Mouse (Mus musculus) hindbrain, embryonic 14.5 days (tissue): ENCODE results near the gene Mylk. TPM values are rescaled to one million over a fixed set of nuclear protein-coding genes. Genes with fewer than 3 reads are reported as not detected.

Experiments used
- ATAC-seq: fragments of 200-750 bp; cut with Nextera tagmentation; 2 replicates; pipeline ENCODE4 v1.8.0; 2017; ENCODE audit warnings: moderate number of reproducible peaks, mild to moderate bottlenecking, moderate TSS enrichment, moderate library complexity; ENCODE audit not compliant: low FRiP score
- DNase-seq: peaks from one replicate; pipeline ENCODE4 v3.0.0-alpha.2; 2015; ENCODE audit warnings: low spot score
- H3K27ac ChIP-seq: fragments of 300-500 bp; sonication (generic); 2 replicates; pipeline ENCODE4 v1.5.1; 2014; ENCODE audit warnings: mild to moderate bottlenecking, moderate library complexity
- H3K27me3 ChIP-seq: fragments of 300-500 bp; sonication (generic); 2 replicates; pipeline ENCODE4 v1.6.1; 2014; ENCODE audit warnings: mild to moderate bottlenecking, low read length, mixed read lengths; ENCODE audit not compliant: control insufficient read depth, insufficient read depth
- H3K36me3 ChIP-seq: fragments of 300-500 bp; sonication (generic); replicated peaks from 2 replicates; pipeline ENCODE4 v1.6.1; 2014; ENCODE audit not compliant: control insufficient read depth, insufficient read depth
- H3K4me1 ChIP-seq: fragments of 300-500 bp; sonication (generic); replicated peaks from 2 replicates; pipeline ENCODE4 v1.6.1; 2014; ENCODE audit warnings: antibody characterized with exemption, low read length, mixed read lengths; ENCODE audit not compliant: control insufficient read depth, insufficient read depth
- H3K4me2 ChIP-seq: fragments of 300-500 bp; sonication (generic); replicated peaks from 2 replicates; pipeline ENCODE4 v1.6.1; 2014; ENCODE audit warnings: mild to moderate bottlenecking, moderate library complexity
- H3K4me3 ChIP-seq: fragments of 300-500 bp; sonication (generic); replicated peaks from 2 replicates; pipeline ENCODE4 v1.5.1; 2014; ENCODE audit warnings: mild to moderate bottlenecking, low read length
- H3K9ac ChIP-seq: fragments of 300-500 bp; sonication (generic); 2 replicates; pipeline ENCODE4 v1.6.1; 2014
- H3K9me3 ChIP-seq: fragments of 300-500 bp; sonication (generic); 2 replicates; pipeline ENCODE4 v1.6.1; 2016; ENCODE audit warnings: low read length; ENCODE audit not compliant: control insufficient read depth
- WGBS: fragments of 180-500 bp; shearing (Covaris S2); extraction: QIAGEN DNeasy Blood & Tissue Kit; methylation state at CpG from one replicate; pipeline ENCODE4 v1.1.7; 2014; 5-methylcytosine and 5-hydroxymethylcytosine counted together
- polyA plus RNA-seq: library from polyadenylated mRNA; unstranded; fragments of >200 nt; fragmentation: Nextera tagmentation; extraction: Ambion mirVana; gene quantifications from 2 replicates; pipeline ENCODE4 v1.2.1, GENCODE M21; 2014

Gene Mylk
- polyA plus RNA-seq, 1 experiment from 2014 or later: 5.0 TPM

GRCm38 (mm10) chr16:34813570-34813969 is 68.6 kb downstream of the Mylk start:
- Histone ChIP-seq H3K4me2 (no peak overlapping the region), H3K27ac (no peak overlapping the region), H3K9me3 (no peaks in the 10 kb centered on the region), H3K4me1 (no peaks in the 10 kb centered on the region), H3K36me3 (no peaks in the 10 kb centered on the region), H3K27me3 (no peaks in the 10 kb centered on the region), H3K9ac (no peak overlapping the region), H3K4me3 (no peak overlapping the region)
- ATAC-seq (no peak), DNase-seq (no peak)
- WGBS: 88% methylated on average over 3 of the region's 3 CpGs

DNA sequence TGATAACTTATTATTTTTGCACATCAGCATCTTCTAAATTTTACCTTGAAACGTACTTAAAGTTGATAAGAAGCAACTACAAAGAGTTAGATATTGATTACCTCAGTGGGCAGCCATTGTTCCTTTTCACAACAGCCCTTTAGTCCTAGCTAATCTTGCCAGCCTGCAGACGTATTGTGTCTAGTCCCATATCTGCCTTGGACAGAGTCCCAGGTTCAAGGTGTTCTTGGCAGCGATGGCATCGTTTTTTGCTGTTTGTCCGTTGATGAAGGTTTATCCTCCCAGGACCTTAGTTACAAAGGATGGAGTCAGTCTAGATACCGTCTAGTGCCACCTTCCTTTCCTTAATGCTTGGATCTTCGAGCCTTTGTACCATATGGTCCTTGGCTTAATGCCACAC is 69.6 kb downstream of the Mylk start:
- H3K4me3 ChIP-seq: no peak overlapping the region
- WGBS: 89% methylated on average over 7 of the region's 7 CpGs
- no peaks in the 10 kb centered on the region for H3K36me3 ChIP-seq
- no peak overlapping the region for H3K9ac ChIP-seq
- no peak for ATAC-seq
- no peaks in the 10 kb centered on the region for H3K27me3 ChIP-seq
- H3K4me2 ChIP-seq: no peak overlapping the region
- no peak for DNase-seq
- H3K27ac ChIP-seq: no peak overlapping the region
- H3K9me3 ChIP-seq: no peaks in the 10 kb centered on the region
- no peaks in the 10 kb centered on the region for H3K4me1 ChIP-seq

- no peak for ATAC-seq
- WGBS: 95% methylated on average over 7 of the region's 7 CpGs
- no peak for DNase-seq
These were observed 71.5 kb downstream of the Mylk start for GRCm38 (mm10) chr16:34816548-34816947.

DNA sequence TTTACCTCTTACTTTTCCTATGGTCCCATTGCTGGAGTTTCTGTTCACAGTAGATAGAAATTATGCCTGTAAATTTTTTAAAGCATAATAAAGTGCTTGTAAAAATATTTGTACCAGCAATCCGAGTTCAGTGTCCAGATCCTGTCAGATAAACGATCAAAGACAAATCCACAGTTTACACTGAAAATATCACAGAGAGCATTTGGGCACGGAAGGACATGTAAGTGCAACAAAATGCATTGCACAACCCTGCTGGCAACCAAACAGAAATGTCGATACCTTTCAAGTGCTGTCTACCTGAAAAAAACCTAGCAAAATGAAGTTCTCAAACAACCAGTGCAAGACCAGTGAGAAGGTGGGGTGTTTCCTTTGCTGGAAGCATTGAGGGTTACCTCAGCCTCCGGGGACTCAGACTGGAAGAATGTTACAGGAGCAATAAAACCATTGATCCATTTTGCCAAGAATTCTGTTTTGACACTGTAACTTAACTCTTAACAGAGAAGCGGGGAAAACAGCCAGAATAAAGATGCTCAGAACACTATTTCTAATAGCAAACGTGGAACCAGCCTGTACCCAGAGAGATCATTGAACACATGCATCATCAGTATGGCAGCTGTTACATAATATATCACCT is 80.2 kb downstream of the Mylk start:
- no peak for ATAC-seq

More at GRCm38 (mm10) chr16:34816548-34816947, 71.5 kb downstream of the Mylk start:
- Histone ChIP-seq H3K4me3 (no peak overlapping the region), H3K36me3 (no peaks in the 10 kb centered on the region), H3K4me1 (no peaks in the 10 kb centered on the region), H3K27me3 (no peaks in the 10 kb centered on the region), H3K9me3 (no peaks in the 10 kb centered on the region), H3K9ac (no peak overlapping the region), H3K4me2 (no peak overlapping the region), H3K27ac (no peak overlapping the region)

DNA sequence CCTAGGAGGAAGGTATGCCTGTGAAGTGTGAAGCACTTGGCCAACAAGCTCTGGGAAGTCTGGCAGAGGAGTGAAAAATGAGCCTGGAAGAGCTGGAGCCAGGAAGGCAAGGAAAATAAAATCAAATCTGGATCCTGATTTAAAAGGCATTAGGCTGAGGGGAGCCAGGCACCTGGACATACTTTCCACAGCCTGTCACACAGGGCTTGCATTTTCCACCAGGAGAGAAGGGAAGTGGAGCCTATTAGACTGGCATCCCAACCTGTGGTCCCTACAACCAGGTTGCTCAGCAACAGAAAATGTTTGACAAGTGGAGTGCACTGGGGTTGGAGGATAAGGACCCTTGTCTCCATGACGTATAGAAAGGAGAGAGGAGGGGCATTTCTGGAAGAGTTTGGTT is 89.5 kb downstream of the Mylk start:
- ATAC-seq (no peak), DNase-seq (no peak)
- H3K27ac ChIP-seq: no peak overlapping the region
- no peaks in the 10 kb centered on the region for H3K36me3 ChIP-seq
- H3K9me3 ChIP-seq: no peaks in the 10 kb centered on the region
- no peak overlapping the region for H3K4me2 ChIP-seq
- 48% methylated on average over 1 of the region's 1 CpGs for WGBS
- H3K4me3 ChIP-seq: no peak overlapping the region
- H3K9ac ChIP-seq: no peak overlapping the region
- H3K27me3 ChIP-seq: no peaks in the 10 kb centered on the region
- no peaks in the 10 kb centered on the region for H3K4me1 ChIP-seq

More for the DNA sequence above, 80.2 kb downstream of the Mylk start:
- Histone ChIP-seq H3K9me3 (no peaks in the 10 kb centered on the region), H3K4me3 (no peak overlapping the region), H3K4me1 (no peaks in the 10 kb centered on the region), H3K9ac (no peak overlapping the region), H3K27me3 (no peaks in the 10 kb centered on the region), H3K4me2 (no peak overlapping the region), H3K27ac (no peak overlapping the region), H3K36me3 (no peaks in the 10 kb centered on the region)
- DNase-seq: no peak
- WGBS: 87% methylated on average over 7 of the region's 7 CpGs

GRCm38 (mm10) chr16:34839004-34839703 is 94.1 kb downstream of the Mylk start:
- 71% methylated on average over 7 of the region's 7 CpGs for WGBS

GRCm38 (mm10) chr16:34839704-34840331 is 94.8 kb downstream of the Mylk start:
- Histone ChIP-seq H3K4me2 (no peak overlapping the region), H3K9me3 (peaks cover 5% of the 10 kb centered on the region; the same call in 1 of the 2 replicates), H3K4me3 (no peak overlapping the region), H3K27ac (no peak overlapping the region), H3K27me3 (no peaks in the 10 kb centered on the region), H3K36me3 (no peaks in the 10 kb centered on the region), H3K4me1 (no peaks in the 10 kb centered on the region), H3K9ac (no peak overlapping the region)
- DNase-seq (no peak), ATAC-seq (no peak)
- 83% methylated on average over 7 of the region's 7 CpGs for WGBS

More at GRCm38 (mm10) chr16:34839004-34839703, 94.1 kb downstream of the Mylk start:
- Histone ChIP-seq H3K4me3 (no peak overlapping the region), H3K4me2 (no peak overlapping the region), H3K9me3 (peaks cover 5% of the 10 kb centered on the region; the same call in 1 of the 2 replicates), H3K36me3 (no peaks in the 10 kb centered on the region), H3K27me3 (no peaks in the 10 kb centered on the region), H3K27ac (no peak overlapping the region), H3K4me1 (no peaks in the 10 kb centered on the region), H3K9ac (no peak overlapping the region)
- ATAC-seq (no peak), DNase-seq (no peak)

- Histone ChIP-seq H3K4me2 (no peak overlapping the region), H3K27ac (no peak overlapping the region), H3K9ac (no peak overlapping the region), H3K27me3 (no peaks in the 10 kb centered on the region), H3K9me3 (peaks cover 5% of the 10 kb centered on the region; the same call in 1 of the 2 replicates), H3K4me3 (no peak overlapping the region), H3K36me3 (no peaks in the 10 kb centered on the region), H3K4me1 (no peaks in the 10 kb centered on the region)
- WGBS: 46% methylated on average over 6 of the region's 6 CpGs
- ATAC-seq (no peak), DNase-seq (no peak)
These were observed 99.8 kb downstream of the Mylk start for GRCm38 (mm10) chr16:34844783-34845182.

DNA sequence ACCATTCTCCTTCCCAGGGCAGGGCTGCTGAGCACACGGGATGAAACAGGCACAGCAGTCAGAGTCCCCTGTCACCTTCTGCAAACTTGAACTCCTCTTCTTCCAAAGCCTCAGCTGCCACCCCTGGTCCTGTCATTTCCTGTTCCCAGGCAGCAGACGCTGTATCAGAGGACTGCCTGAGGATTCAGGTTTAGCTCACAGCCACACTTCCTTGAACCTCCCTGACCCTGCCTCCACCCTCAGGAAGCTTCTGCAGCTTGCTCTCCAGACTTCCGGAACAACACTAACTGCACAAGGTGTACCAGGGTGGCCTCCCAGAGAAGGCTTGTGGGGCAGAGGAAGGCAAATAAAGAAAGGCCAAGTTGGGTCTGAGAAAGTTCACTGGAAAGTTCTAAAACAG is 102.6 kb downstream of the Mylk start:
- DNase-seq (no peak), ATAC-seq (no peak)
- no peak overlapping the region for H3K4me3 ChIP-seq
- no peaks in the 10 kb centered on the region for H3K27me3 ChIP-seq
- 72% methylated on average over 3 of the region's 3 CpGs for WGBS
- no peak overlapping the region for H3K27ac ChIP-seq
- H3K36me3 ChIP-seq: no peaks in the 10 kb centered on the region
- no peak overlapping the region for H3K9ac ChIP-seq
- no peaks in the 10 kb centered on the region for H3K9me3 ChIP-seq
- no peak overlapping the region for H3K4me2 ChIP-seq
- H3K4me1 ChIP-seq: no peaks in the 10 kb centered on the region
